Mouse (Mus musculus) cerebellum, adult 2 months (tissue): ENCODE results near the gene Akr1b10. TPM values are rescaled to one million over a fixed set of nuclear protein-coding genes. Genes with fewer than 3 reads are reported as not detected.
"Not testable (repeated sequence)": the region's sequence is repeated elsewhere in the genome, so short reads cannot be mapped to it uniquely, and the experiment has no call there.

Experiments used
- DNase-seq, 2 experiments: peaks; one replicate each; pipeline ENCODE4 v3.0.0; 2021
- H3K27ac ChIP-seq: fragments of 200-500 bp; 2 replicates; pipeline ENCODE4 v1.5.1; 2012; ENCODE audit warnings: low read length, control low read depth, inconsistent platforms; ENCODE audit not compliant: insufficient read depth
- H3K27me3 ChIP-seq: fragments of 200-500 bp; 2 replicates; pipeline ENCODE4 v1.6.1; 2012; ENCODE audit warnings: inconsistent platforms, mild to moderate bottlenecking, low read length, moderate library complexity; ENCODE audit not compliant: control insufficient read depth, insufficient read depth
- H3K4me1 ChIP-seq: fragments of 200-500 bp; 2 replicates; pipeline ENCODE4 v1.6.1; 2011; ENCODE audit warnings: low read length; ENCODE audit not compliant: control insufficient read depth, insufficient read depth
- H3K4me3 ChIP-seq: fragments of 200-500 bp; replicated peaks from 2 replicates; pipeline ENCODE3; 2011; ENCODE audit warnings: mild to moderate bottlenecking, low read depth, low read length, control low read depth; ENCODE audit not compliant: insufficient read depth
- CTCF ChIP-seq: fragments of 200-500 bp; IDR thresholded peaks from 2 replicates; pipeline ENCODE4 v1.5.1; 2011; ENCODE audit warnings: low read depth, mild to moderate bottlenecking, control low read depth, low read length, moderate library complexity, borderline replicate concordance; ENCODE audit not compliant: insufficient read depth
- POLR2A ChIP-seq: fragments of 200-500 bp; IDR thresholded peaks from 2 replicates; pipeline ENCODE4 v1.6.1; 2011; ENCODE audit warnings: low read length, control low read depth, borderline replicate concordance; ENCODE audit not compliant: insufficient read depth
- WGBS: fragments of 180-500 bp; shearing (Covaris S2); methylation state at CpG from one replicate; pipeline ENCODE4 v1.1.7; 2018; 5-methylcytosine and 5-hydroxymethylcytosine counted together
- polyA plus RNA-seq: library from polyadenylated mRNA; depleted of rRNA; stranded (reverse); fragments of >200 nt; gene quantifications from 2 replicates; pipeline ENCODE4 v1.2.3, GENCODE M21; 2012

Akr1b10 gene
- polyA plus RNA-seq, 1 experiment = 45.4 TPM

DNA sequence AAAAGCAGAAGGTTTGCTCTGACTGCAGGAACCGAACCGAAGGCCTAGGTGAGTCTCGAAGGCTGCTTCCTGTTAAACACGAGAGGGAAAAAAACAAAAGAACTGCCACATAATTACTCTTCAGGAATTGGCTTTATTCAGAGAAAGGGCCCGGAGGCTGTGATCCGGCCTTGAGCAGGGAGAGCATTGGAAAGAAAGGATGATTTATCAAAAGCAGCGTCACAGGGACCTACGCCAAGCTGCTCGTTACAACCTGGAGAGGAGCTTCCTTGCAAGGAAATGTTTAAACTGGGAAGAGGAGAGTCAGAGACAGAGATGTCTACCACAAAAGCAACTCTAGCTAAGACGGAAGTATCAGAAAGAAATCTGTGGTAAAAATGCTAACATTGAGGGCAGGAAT, 23.4 kb downstream of the Akr1b10 start:
- no peak overlapping the region for H3K27ac ChIP-seq
- no peak overlapping the region for H3K4me3 ChIP-seq
- TF ChIP-seq POLR2A = no peak
- TF ChIP-seq CTCF = no peak
- DNase-seq = no peak
- H3K4me1 ChIP-seq = no peaks in the 10 kb centered on the region
- 85% methylated on average over 10 of the region's 10 CpGs for WGBS
- no peaks in the 10 kb centered on the region for H3K27me3 ChIP-seq

DNA sequence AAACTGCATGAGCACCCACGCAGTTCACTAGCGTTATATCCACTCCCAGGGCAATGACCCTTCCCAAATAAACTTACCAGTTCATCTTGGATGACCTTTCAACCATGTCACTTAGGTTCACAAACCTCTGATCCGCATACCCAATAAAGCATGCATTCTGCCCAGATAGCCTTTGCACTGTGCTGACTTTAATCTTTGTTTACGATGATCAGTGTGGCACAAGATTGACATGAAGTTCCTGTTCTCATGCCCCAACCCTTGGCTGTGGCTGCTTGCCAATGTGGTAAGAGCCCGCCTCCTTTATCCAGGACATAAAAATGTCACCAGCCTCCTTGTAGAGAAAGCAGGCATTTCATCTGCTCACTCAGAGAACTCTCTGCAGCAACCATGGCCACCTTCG, 28.0 kb downstream of the Akr1b10 start, which contains the start of gene Akr1b7:
Gene Akr1b7 (plus strand): TSS at position 312 of the 400 bp plus-strand sequence.
- no peak within 1 kb of the TSS for H3K4me3 ChIP-seq
- no peaks in the 10 kb centered on the region for H3K27me3 ChIP-seq
- TF ChIP-seq CTCF (no peak), POLR2A (no peak)
- H3K4me1 ChIP-seq = no peaks in the 10 kb centered on the region
- H3K27ac ChIP-seq = no peak within 1 kb of the TSS
- 58% methylated on average over 6 of the region's 6 CpGs for WGBS
- no peak for DNase-seq

DNA sequence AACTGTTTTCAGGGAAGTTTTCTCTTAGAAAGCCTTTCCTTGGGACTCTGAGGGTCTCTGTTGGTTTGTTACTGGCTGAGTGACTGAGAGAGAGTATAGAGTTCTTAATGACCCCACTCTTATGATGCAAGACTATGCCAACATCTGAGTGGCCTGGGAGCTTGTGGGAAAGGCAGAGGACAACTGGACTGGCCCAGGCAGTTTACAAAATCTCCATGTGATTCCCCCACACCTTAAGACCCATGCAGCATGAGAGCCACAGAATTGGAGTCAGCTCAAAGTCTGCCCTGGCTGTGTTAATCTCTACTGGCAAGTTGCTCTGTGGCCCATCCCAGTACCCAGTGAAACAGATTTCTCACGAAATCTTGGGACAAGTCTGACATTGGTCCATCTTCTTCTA, 28.7 kb downstream of the Akr1b10 start:
- Histone ChIP-seq H3K27ac (no peak overlapping the region), H3K4me3 (no peak overlapping the region), H3K4me1 (no peaks in the 10 kb centered on the region), H3K27me3 (no peaks in the 10 kb centered on the region)
- WGBS = 59% methylated on average over 1 of the region's 1 CpGs
- no peak for DNase-seq
- TF ChIP-seq CTCF = no peak
- TF ChIP-seq POLR2A = no peak

DNA sequence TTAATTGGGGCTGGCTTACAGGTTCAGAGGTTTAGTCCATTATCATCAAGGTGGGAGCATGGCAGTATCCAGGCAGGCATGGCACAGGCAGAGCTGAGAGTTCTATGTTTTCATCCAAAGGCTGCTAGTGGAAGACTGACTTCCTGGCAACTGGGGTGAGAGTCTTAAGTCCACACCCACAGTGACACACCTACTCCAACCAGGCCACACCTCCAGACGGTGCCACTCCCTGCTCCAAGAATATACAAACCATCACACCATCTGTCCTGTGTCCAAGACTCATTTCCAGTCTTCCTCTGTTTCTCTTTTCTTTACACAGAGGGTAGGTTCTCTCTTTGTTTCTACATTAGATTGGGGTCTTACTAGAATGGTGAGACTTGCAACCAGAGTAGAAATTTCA, 29.4 kb downstream of the Akr1b10 start:
- not testable (repeated sequence) for H3K27ac ChIP-seq, H3K27me3 ChIP-seq, H3K4me1 ChIP-seq, DNase-seq, H3K4me3 ChIP-seq
- WGBS = 41% methylated on average over 1 of the region's 1 CpGs

DNA sequence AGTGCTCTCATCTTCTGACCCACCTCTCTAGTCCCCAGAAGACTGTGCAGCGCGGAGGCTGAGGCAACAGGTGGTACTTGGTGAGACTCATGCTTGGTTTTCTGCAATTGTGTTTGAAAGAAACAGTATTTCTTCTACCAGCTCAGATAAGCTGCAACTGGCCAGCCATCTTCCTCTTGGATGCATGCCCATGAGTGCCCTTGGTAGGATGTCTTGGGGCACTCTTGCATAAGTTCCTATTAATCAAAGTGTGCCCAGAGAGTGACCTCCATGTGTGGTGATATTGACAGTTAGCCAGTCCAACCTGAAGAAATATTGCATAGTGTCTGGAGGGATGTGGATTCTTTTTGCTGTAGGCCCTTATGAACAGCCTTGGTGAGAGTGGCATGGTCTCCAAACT, 32.5 kb downstream of the Akr1b10 start:
- WGBS = 95% methylated on average over 2 of the region's 2 CpGs
- TF ChIP-seq CTCF = no peak
- TF ChIP-seq POLR2A = no peak
- no peak overlapping the region for H3K27ac ChIP-seq
- H3K4me1 ChIP-seq = no peaks in the 10 kb centered on the region
- DNase-seq = no peak
- no peaks in the 10 kb centered on the region for H3K27me3 ChIP-seq
- no peak overlapping the region for H3K4me3 ChIP-seq

DNA sequence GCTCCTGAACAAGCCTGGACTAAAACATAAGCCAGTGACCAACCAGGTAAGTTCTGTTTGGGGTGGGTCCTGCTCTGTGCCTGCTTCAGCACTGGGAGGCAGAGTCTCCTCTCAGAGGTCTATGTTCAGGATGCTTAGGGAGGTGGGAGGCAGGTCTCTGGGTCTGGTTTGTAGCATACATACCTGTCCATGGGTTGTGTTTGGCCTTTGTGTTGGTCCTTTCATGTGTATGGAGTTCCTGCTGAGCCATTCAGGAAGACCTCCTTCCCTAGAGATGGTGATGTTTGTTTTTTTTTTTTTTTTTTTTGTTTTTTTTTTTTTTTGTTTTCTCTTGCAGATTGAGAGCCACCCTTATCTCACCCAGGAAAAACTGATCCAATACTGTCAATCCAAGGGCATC, 35.1 kb downstream of the Akr1b10 start:
- H3K27me3 ChIP-seq = no peaks in the 10 kb centered on the region
- H3K4me1 ChIP-seq = no peaks in the 10 kb centered on the region
- no peak overlapping the region for H3K4me3 ChIP-seq
- TF ChIP-seq POLR2A (no peak), CTCF (no peak)
- no peak overlapping the region for H3K27ac ChIP-seq
- DNase-seq = no peak

DNA sequence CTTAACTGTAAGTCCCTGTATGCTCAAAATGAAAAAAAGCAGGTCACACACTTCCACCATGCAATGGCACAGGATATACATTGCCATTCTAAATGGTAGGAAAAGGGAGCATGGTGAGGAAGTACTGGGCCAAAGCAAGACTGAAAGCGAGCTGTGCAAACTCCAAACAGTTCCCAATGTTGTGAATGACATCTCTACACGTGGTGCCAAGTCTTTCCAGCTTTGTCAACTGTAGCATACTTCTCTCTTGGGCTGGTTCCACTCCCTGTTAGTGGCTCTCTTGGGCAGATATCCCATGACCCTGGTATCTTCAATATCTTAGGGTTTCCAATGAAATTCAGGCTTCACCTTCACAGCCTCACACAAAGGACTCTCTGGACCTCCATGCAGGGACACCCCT, 55.0 kb downstream of the Akr1b10 start:
- H3K4me3 ChIP-seq = no peak overlapping the region
- H3K4me1 ChIP-seq = no peaks in the 10 kb centered on the region
- H3K27ac ChIP-seq = no peak overlapping the region
- no peaks in the 10 kb centered on the region for H3K27me3 ChIP-seq
- TF ChIP-seq CTCF (no peak), POLR2A (no peak)
- no peak for DNase-seq
- 64% methylated on average over 2 of the region's 2 CpGs for WGBS

DNA sequence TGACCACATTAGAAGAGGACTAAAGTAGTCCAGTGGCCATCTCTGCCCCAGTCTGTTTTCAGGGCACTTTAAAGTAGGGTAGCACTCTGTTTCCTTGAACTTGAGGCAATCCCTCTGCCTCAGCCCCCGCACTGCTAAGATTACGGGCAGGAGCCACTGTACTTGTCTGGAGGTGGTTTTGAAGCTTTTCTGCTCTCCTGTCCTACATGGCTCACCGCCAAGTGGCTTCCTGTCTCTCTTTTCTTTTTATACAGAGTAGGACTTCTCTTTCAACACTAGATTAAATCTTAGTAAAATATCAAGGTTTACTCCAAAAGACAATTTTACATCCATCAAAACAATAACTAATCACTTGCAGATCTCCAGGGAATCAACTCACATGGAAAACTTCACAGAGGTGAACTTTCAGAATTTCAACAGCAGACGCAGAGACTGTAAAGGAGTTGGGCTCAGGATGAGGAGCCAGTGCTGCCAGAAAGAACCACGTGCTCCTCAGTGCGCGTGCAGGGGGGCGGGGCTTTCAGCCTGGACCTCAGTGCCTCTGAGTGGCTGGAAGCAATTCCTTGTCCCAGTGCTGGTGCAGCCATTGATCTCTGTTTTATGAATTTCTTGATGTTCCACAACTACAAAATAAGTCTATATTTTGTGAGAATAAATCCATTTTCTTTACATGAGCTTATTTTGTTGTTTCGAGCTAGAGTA, 57.7 kb downstream of the Akr1b10 start:
- no peaks in the 10 kb centered on the region for H3K4me1 ChIP-seq
- TF ChIP-seq POLR2A (no peak), CTCF (no peak)
- no peaks in the 10 kb centered on the region for H3K27me3 ChIP-seq
- no peak overlapping the region for H3K27ac ChIP-seq
- WGBS = 69% methylated on average over 9 of the region's 9 CpGs
- H3K4me3 ChIP-seq = no peak overlapping the region
- DNase-seq = no peak
